Mouse (Mus musculus): ENCODE data around the gene Gm42417.
A peak's percentile ranks its signal among the peaks of the same experiment; 100 is the strongest.

Gm42417 gene

DNA sequence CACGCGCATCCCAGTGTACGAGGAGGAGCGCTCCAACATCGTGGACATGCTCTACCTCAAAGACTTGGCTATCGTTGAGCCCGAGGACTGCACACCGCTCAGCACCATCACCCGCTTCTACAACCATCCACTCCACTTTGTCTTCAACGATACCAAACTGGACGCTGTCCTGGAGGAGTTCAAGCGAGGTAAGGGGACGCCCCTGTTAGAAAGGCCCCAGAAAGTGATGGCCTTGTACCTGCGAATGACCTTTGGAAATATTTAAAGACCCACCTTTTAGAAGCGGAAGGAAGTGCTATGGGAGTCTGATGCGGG is 26.3 kb downstream of the Gm42417 start:
- no peak for DNase-seq

DNA sequence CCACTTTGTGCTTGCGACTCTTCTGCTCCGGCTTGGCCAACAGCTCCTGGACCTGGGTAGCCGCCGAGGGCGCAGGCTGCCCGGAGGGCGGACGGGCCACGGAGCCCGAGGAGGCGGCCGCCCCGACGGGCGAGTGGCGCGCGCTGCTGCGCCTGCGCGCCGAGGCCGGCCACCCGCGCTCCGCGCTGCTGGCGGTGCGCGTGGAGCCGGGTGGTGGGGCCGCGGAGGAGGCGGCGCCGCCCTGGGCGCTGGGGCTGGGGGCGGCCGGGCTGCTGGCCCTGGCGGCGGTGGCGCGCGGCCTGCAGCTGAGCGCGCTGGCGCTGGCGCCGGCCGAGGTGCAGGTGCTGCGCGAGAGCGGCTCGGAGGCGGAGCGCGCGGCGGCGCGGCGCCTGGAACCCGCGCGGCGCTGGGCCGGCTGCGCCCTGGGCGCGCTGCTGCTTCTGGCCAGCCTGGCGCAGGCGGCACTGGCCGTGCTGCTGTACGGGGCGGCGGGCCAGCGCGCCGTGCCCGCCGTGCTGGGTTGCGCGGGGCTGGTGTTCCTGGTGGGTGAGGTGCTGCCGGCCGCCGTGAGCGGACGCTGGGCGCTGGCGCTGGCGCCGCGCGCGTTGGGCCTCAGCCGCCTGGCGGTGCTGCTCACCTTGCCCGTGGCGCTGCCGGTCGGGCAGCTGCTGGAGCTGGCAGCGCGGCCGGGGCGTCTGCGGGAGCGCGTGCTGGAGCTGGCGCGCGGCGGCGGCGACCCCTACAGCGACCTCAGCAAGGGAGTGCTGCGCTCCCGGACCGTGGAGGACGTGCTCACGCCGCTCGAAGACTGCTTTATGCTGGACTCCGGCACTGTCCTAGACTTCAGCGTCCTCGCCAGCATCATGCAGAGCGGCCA is 26.9 kb downstream of the Gm42417 start:
- DNase-seq = peak; percentile 39

DNA sequence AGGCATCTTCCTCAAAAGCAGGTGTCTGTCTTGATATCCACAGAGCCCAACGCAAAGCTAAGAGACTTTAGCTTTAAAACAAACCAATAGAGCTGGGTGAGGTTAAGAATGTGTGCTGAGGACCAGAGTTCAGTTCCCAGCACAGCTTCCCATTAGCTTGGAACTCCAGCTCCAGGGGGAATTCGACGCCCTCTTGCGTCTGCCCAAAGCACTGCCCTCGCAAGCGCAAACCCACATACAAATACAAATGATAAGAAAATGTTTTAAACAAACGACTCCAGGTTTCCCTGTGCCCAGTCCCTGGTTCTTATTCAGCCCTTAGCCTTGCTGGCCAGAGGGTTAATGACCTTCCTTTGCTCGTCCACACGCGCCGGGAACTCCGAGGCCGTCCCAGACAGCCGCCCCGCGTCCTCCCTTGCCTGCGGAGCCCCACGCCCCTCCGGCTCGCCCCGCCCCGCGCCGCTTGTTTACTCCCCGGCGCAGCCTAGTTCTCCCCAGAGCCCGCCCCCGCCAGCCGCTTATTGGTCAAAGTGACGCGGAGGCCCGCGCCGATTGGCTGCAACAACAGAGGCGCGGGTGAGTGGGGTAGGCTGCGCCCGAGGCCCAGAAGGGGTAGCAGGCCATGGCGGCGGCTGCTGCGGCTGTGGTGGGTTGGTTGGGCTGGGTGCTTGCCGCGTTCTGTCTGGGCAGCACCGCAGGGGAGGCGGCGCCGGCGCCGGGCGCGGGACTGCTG is 27.8 kb downstream of the Gm42417 start, which contains the start of gene Cnnm3:
TSS of gene Cnnm3 (plus strand) at position 579 of the 733 bp plus-strand sequence.
- peak; percentile 100 for DNase-seq

DNA sequence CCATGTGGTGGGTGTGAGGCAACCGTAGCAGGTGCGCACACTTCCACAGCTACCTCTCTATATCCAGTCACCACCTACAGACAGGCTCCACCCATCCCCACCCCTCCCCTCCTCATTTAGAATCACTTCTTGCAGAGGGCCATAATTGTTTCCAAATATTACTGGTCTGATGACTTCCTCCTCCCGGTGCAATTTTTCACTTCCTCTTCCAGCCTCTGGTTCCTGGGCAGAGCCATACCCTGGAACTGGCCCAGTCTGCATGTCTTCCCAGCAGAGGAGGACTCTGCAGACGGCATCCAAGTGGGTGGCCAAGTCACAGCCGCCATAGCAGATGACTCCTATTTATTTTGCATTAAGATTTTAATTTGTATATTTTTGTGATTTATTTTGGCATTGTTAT is 31.0 kb downstream of the Gm42417 start:
- no peak for DNase-seq

DNA sequence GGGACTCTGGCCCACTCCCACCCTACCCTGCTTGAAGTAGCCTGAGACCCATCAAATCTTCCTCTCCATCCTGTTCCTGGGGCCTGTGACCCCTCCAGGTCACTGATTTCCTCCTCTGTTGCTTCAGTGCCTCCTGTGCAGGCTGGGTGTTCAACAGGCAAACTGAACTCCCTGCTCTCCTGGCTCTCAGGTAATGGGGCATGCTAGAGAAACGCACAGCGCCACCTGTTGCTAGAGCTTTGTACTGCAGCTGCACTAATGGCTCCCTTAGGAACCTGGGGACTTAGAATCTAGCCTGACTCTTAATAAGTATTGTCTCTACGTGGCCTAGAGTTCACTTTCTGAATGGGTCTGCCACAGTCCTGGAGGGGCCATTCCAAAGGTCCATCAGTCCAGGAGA is 38.0 kb downstream of the Gm42417 start:
- peak; percentile 87 for DNase-seq

DNA sequence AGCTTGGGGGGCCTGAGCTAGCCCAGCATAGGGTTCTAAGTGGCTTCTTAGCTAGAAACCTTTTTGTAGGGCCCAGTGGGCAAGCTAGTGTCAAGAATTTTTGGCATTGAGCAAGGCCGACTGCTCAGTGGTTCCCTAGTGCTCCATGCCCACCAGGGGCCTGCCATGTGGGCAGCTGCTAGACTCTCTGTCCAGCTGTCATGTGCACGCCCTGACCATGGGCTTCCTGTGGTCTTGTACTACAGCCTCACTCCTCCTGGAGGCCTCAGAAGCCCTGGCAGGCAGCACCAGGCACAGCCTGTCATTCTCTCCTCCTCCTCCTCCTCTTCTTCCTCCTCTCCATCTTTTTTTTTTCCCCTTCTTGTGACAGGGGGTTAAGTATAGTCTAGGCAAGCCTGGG is 41.9 kb downstream of the Gm42417 start:
- no peak for DNase-seq

DNA sequence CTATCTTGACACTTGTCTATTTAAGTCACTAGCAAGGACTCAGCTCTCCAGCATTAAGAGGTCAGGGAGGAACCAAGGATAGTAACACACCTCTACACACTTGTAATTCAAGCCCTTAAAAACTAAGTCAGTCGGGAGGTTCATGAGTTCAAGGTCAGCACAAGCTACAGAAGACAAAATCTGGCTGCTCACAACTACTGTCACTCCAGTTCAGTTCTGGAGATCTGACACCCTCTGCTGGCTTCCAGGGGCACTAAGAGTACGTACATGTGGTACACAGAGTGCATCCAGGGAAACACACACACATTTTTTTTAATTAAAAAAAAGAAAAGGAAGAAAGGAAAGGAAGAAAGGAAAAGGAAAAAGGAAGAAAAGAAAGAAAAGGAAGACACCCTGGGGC is 42.5 kb downstream of the Gm42417 start:
- no peak for DNase-seq

DNA sequence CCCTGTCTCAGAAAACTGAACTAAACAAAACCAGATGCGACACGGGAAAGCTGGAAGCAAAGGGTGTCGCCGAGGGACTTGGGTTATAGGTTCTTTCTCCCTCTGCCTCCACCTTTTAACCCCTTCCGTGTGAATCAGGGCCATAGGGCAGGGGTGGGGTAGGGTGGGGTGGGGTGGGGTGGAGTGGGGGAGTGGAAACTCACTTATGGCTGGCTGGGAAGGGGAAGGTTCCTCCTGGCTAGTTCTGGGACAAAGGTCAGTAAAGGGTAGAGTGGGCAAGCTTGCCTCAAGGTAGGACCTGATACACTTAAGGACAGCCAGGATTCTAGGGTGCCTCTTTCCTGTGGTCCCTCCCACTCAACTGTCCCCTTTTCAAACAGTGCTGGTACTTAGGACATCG is 45.9 kb downstream of the Gm42417 start:
- DNase-seq = no peak

DNA sequence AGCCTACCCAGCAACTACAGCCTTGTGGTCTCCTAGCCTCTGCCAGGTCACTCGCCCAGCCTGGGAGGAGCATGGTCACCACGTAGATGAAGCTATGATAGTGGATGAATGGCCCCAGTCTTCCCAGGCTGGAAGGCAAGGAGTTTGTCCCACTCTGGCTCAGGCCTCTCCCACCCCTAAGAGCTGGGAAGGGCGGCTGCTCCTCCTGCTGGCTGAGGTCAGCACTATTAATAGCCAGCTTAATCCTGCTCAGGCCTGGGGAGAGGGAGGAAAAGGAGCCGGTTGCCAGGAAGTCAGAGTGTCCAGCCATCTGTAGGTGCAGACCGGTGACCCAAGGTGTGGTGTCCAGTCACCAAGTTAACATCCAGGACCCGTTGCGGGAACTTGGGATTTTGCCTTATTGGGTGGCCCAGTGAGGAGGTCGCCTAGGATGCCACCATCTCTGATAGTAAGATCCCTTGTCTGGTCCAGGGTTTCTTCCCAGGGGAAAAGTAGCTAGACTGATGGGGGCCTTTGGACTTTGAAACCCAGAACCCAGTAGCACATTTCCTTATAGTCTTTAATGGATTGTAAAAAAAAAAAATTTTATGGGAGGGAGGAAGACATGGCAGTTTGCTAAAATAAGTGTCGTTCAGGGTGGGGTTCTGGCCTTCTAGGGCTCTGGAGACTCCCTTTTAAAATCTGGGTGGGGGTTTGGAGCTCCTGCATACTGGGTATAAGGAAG is 46.7 kb downstream of the Gm42417 start:
- peak; percentile 63 for DNase-seq

DNA sequence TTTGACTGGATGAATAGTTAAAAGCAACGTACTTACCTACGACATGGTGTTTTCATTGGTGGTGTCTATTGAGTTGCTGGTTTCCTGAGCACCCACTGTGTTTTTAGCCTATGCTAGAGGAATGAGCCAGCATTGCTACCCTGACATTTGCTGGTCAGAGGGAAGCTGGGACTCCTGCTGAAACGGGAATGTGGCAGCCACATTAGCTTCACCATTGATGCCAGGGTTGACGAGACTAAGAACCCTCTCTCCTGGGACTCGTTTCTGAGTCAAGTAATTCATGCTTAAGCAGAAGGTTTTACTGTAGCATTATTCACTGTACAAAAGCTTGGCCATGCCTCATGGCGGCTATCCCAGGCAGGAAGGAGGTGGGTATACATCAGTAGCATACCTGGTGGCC is 49.6 kb downstream of the Gm42417 start:
- no peak for DNase-seq

DNA sequence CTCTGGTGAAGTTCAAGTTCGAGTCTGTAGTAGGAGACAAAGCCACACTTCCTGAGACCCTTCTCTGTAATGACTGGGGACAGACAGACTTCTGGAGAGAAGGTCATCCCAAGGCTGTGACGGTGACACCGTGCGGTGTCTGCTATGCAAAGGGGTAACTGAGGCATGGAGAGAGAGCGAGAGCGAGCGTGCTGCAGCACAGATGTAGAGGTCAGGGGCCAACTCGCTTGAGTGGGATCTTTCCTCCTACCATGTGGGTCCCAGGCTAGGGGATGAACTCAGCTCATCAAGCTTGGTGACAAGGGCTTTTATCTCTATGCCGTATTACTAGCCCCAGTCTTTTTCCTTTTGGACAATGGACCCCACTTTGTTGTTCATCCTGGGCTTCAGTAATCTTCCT is 52.1 kb downstream of the Gm42417 start:
- DNase-seq = no peak

DNA sequence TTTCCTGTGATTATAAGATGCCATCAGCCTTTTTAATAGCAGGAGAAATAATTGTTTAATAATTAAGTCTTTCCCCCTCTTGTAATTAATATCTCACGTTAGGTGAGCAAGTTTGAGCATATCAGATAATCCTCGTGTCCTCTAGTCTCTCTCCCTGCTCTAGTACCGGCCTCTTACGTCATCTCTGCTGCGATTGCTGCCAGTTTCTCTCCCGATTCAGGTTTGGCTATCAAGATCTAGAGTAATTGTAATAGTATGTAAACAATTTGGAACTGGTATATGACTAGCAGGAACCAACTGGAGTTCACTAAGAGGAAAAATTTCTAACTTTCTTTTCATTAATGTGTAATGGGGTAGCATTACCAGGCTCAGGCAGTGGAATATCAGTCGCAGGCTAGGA is 54.1 kb downstream of the Gm42417 start:
- DNase-seq = no peak

DNA sequence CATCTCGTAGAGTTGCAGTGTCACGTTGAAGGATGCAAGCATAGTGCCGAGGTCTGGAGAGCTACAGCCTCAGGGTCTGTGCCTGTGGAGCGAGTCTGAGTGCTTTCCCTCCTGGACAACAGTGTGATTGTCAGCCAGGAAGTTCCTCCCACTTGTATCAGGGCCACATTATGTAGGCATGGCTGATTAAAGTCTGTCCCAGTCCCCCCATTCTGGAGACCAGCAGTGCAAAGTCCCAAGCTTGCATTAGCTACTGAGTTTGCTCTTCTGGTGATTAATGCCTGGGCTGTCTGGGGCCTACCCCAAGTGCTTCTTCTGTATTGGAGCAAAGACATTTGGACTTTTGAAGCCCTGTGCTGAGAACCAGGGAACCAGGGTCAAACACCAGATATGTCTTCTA is 55.4 kb downstream of the Gm42417 start:
- no peak for DNase-seq

Data from lung, postnatal 14 days (tissue).